ENCODE assay signal across 22 mouse cellular contexts in the genomic region with DNA sequence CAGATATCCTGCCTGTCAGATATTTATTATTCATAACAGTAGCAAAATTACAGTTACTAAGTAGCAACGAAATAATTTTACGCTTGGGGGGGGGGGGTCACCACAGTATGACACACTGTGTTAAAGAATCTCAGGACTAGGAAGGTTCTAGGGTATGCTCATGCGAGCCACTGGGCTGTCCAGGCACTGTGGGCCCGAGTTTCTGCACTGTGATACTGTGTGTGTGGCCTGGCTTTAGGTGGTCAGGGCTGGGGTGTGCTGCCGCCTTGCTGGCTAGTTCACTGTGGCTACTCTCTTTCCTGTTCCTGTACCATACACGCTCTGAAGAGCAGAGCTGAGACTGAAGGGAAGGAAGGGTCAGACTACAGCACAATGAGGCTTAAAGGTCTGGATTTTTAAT.
"Had no signal": no experiment of that assay in that cellular context is flagged by ENCODE, and none has a peak within 500 bp of the region (broad histone marks: within the 10 kb centered on the region; RNA-seq: fewer than 3 reads in every experiment).

No protein-coding gene starts in this region.

- H3K27ac ChIP-seq: kidney, embryonic 15.5 days; left cerebral cortex, adult 2 months; limb, embryonic 13.5 days; liver, embryonic 12.5 days; liver, embryonic 15.5 days; lung, embryonic 15.5 days; neural tube, embryonic 12.5 days; neural tube, embryonic 15.5 days; stomach, embryonic 15.5 days had no signal

- ATAC-seq: liver, embryonic 12.5 days had no signal

- H3K4me1 ChIP-seq: liver, embryonic 12.5 days; liver, embryonic 15.5 days; lung, embryonic 15.5 days; megakaryocyte, embryonic 14.5 days had no signal

- H3K36me3 ChIP-seq: kidney, embryonic 15.5 days; limb, embryonic 13.5 days; liver, embryonic 12.5 days; liver, embryonic 15.5 days; lung, embryonic 15.5 days; neural tube, embryonic 12.5 days; neural tube, embryonic 15.5 days; stomach, embryonic 15.5 days had no signal

- H3K4me2 ChIP-seq: kidney, embryonic 15.5 days; limb, embryonic 13.5 days; liver, embryonic 12.5 days; liver, embryonic 15.5 days; lung, embryonic 15.5 days; neural tube, embryonic 12.5 days; neural tube, embryonic 15.5 days; stomach, embryonic 15.5 days had no signal

- DNase-seq: kidney, adult 11 months; kidney, adult 8-10 months; kidney, postnatal 10 days; kidney, postnatal 36 days; layer of hippocampus, postnatal 36 days; liver; lung, adult 18-20 months; lung, postnatal 10 days; lung, postnatal 36 days; right cerebral cortex, postnatal 25 days; spleen, adult 18-20 months; thymus, postnatal 25 days had no signal

- H3K27me3 ChIP-seq: kidney, embryonic 15.5 days; limb, embryonic 13.5 days; liver, embryonic 15.5 days; lung, embryonic 15.5 days; neural tube, embryonic 12.5 days; stomach, embryonic 15.5 days had no signal

- H3K9me3 ChIP-seq: kidney, embryonic 15.5 days; limb, embryonic 13.5 days; liver, embryonic 12.5 days; liver, embryonic 15.5 days; lung, embryonic 15.5 days; neural tube, embryonic 12.5 days; neural tube, embryonic 15.5 days; stomach, embryonic 15.5 days had no signal

- H3K9ac ChIP-seq: kidney, embryonic 15.5 days; limb, embryonic 13.5 days; liver, embryonic 12.5 days; liver, embryonic 15.5 days; lung, embryonic 15.5 days; neural tube, embryonic 12.5 days; neural tube, embryonic 15.5 days; stomach, embryonic 15.5 days had no signal

- H3K4me3 ChIP-seq: kidney, embryonic 15.5 days; left cerebral cortex, adult 2 months; limb, embryonic 13.5 days; liver, embryonic 12.5 days; liver, embryonic 15.5 days; lung, embryonic 15.5 days; megakaryocyte, embryonic 14.5 days; neural tube, embryonic 12.5 days; neural tube, embryonic 15.5 days; stomach, embryonic 15.5 days had no signal
